In the genomic region with DNA sequence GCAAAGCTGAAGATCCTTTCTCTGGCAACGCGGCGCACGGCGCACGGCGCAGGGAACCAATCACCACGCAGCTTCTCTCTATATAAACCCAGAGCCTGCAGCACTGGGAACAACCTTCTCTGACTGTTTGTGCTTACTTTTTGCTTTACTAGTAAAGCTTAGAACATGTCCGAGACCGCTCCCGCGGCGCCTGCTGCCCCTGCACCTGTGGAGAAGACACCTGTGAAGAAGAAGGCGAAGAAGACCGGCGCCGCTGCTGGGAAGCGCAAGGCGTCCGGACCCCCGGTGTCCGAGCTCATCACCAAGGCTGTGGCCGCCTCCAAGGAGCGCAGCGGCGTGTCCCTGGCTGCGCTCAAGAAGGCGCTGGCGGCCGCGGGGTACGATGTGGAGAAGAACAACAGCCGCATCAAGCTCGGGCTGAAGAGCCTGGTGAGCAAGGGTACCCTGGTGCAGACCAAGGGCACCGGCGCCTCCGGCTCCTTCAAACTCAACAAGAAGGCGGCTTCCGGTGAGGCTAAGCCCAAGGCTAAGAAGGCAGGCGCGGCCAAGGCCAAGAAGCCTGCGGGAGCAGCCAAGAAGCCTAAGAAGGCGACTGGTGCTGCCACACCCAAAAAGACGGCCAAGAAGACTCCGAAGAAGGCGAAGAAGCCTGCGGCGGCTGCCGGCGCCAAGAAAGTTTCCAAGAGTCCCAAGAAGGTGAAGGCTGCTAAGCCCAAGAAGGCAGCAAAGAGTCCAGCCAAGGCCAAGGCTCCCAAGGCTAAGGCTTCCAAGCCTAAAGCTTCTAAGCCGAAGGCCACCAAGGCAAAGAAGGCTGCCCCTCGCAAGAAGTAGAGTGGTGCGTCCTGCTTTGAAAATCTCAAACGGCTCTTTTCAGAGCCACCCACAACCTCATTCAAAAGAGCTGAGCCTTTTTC, we compare ENCODE assay signal across 8 mouse cellular contexts. TPM values are rescaled to one million over a fixed set of nuclear protein-coding genes. Genes with fewer than 3 reads are reported as not detected.
DNase-seq lines count a peak whose midpoint lies in the region; ATAC-seq and TF ChIP-seq lines count a peak whose summit lies in the region.

No protein-coding gene starts in this region.

- peak overlapping the region; percentile 93 for H3K4me2 ChIP-seq in forebrain, embryonic 12.5 days
- peak overlapping the region; percentile 82 for H3K4me2 ChIP-seq in lung, embryonic 16.5 days (ENCODE audit: low read depth, low read length)

- H3K27me3 ChIP-seq in E14TG2a.4 (ENCODE audit: insufficient read depth, low read length), result no peaks in the 10 kb centered on the region
- H3K27me3 ChIP-seq in forebrain, embryonic 12.5 days, result no peaks in the 10 kb centered on the region
- no peaks in the 10 kb centered on the region for H3K27me3 ChIP-seq in lung, embryonic 16.5 days (ENCODE audit: control insufficient read depth, insufficient read depth, low read depth, low read length)

- TF ChIP-seq CTCF in E14TG2a.4 (conservative IDR thresholded peaks at IDR 0.05; ENCODE audit: low read length), result no peak
- TF ChIP-seq CTCF in olfactory bulb, adult 2 months (IDR thresholded peaks at IDR 0.05; ENCODE audit: insufficient read depth, low read depth, low read length), result no peak

- intact Hi-C loops in heart, postnatal 14 days (cut with DNase I), result no loop called here

- peak overlapping the region; percentile 78 for H3K4me3 ChIP-seq in E14TG2a.4 (replicated peaks; ENCODE audit: low read length)
- H3K4me3 ChIP-seq in forebrain, embryonic 12.5 days (replicated peaks), result peak overlapping the region; percentile 56
- H3K4me3 ChIP-seq in lung, embryonic 16.5 days (ENCODE audit: low read length), result peak overlapping the region; percentile 69
- H3K4me3 ChIP-seq in olfactory bulb, adult 2 months (ENCODE audit: insufficient read depth, low read depth, low read length), result peak overlapping the region; percentile 60

- peak; percentile 48; the same call in 1 of the 2 replicates for TF ChIP-seq POLR2A in olfactory bulb, adult 2 months (IDR thresholded peaks at IDR 0.05; ENCODE audit: insufficient read depth, low read depth, low read length)

- peak overlapping the region; percentile 89 for H3K9ac ChIP-seq in forebrain, embryonic 12.5 days
- H3K9ac ChIP-seq in lung, embryonic 16.5 days (ENCODE audit: low read length), result peak overlapping the region; percentile 87

- ATAC-seq in forebrain, embryonic 12.5 days (ENCODE audit: low FRiP score), result peak; percentile 88
- ATAC-seq in lung, embryonic 16.5 days (ENCODE audit: low read depth), result peak; percentile 89

- no peaks in the 10 kb centered on the region for H3K36me3 ChIP-seq in E14TG2a.4 (ENCODE audit: insufficient read depth, low read length)
- H3K36me3 ChIP-seq in forebrain, embryonic 12.5 days (replicated peaks), result no peaks in the 10 kb centered on the region
- H3K36me3 ChIP-seq in lung, embryonic 16.5 days (ENCODE audit: control insufficient read depth, insufficient read depth, low read length), result no peaks in the 10 kb centered on the region

- H3K27ac ChIP-seq in forebrain, embryonic 12.5 days, result peak overlapping the region; percentile 99
- H3K27ac ChIP-seq in lung, embryonic 16.5 days (ENCODE audit: low read length), result peak overlapping the region; percentile 98
- H3K27ac ChIP-seq in olfactory bulb, adult 2 months (ENCODE audit: insufficient read depth, low read depth, low read length), result peak overlapping the region; percentile 71

- WGBS in forebrain, embryonic 12.5 days, result under 1% methylated on average over 54 of the region's 54 CpGs
- WGBS in lung, embryonic 16.5 days, result under 1% methylated on average over 48 of the region's 54 CpGs
- under 1% methylated on average over 54 of the region's 54 CpGs for WGBS in olfactory bulb, adult 2 months

- H3K9me3 ChIP-seq in E14TG2a.4 (ENCODE audit: low read length), result no peaks in the 10 kb centered on the region
- H3K9me3 ChIP-seq in forebrain, embryonic 12.5 days, result no peaks in the 10 kb centered on the region
- H3K9me3 ChIP-seq in lung, embryonic 16.5 days (ENCODE audit: control insufficient read depth, low read length), result no peaks in the 10 kb centered on the region

- DNase-seq in c-Kit-negative CD71-positive TER-119-positive erythroid progenitor cells, embryonic 14.5 days (ENCODE audit: low read depth, low spot score), result peak; percentile 89
- DNase-seq in heart, postnatal 14 days, result peak; percentile 65 to 75
- DNase-seq in layer of hippocampus, adult 8-10 months (ENCODE audit: low spot score in 2 of 2), result peak; percentile 71 to 79
- peak; percentile 93 for DNase-seq in thymus, postnatal 0 days (ENCODE audit: low spot score)

- H3K4me1 ChIP-seq in E14TG2a.4 (replicated peaks; ENCODE audit: low read depth, low read length), result peaks cover 29% of the 10 kb centered on the region
- H3K4me1 ChIP-seq in forebrain, embryonic 12.5 days, result peaks cover 23% of the 10 kb centered on the region
- H3K4me1 ChIP-seq in lung, embryonic 16.5 days (replicated peaks; ENCODE audit: control insufficient read depth, insufficient read depth, low read length), result peaks cover 15% of the 10 kb centered on the region
- peaks cover 3% of the 10 kb centered on the region; the same call in 1 of the 2 replicates for H3K4me1 ChIP-seq in olfactory bulb, adult 2 months (ENCODE audit: control insufficient read depth, insufficient read depth, low read length)

RNA-seq across cellular contexts. Expression of a gene that starts 2.1 kb away (rescaled TPM):
- 0.47 and 0.56 TPM in 2 replicates for polyA plus RNA-seq in forebrain, embryonic 12.5 days (2016; fragmentation: Nextera tagmentation; extraction: Ambion mirVana)
- total RNA-seq in heart, postnatal 14 days (2021), result 10 to 100 TPM in 1 of 2 experiments, 1 to 10 TPM in 1; 5.2 to 11.7 TPM
- 1 to 10 TPM; 2.5 to 3.3 (median 2.8) TPM for total RNA-seq in layer of hippocampus, adult 8-10 months (2022)
- 0.58 and 0.79 TPM in 2 replicates for polyA plus RNA-seq in lung, embryonic 16.5 days (2015; fragmentation: Nextera tagmentation; extraction: Ambion mirVana)
- not detected in 2 replicates for polyA plus RNA-seq in olfactory bulb, adult 2 months (2012; ENCODE audit: insufficient read depth, insufficient read length, low replicate concordance, missing spikeins)
- 1.1 and 1.3 TPM in 2 replicates for polyA plus RNA-seq in thymus, postnatal 0 days (2015; fragmentation: Nextera tagmentation; extraction: Ambion mirVana)

RNA-seq across cellular contexts. Expression of a gene that starts 3.7 kb away (rescaled TPM):
- 0.74 and 1.4 TPM in 2 replicates for polyA plus RNA-seq in forebrain, embryonic 12.5 days (2016; fragmentation: Nextera tagmentation; extraction: Ambion mirVana)
- total RNA-seq in heart, postnatal 14 days (2021), result 100 to 1,000 TPM; 106 to 209 TPM
- 100 to 1,000 TPM; 104 to 155 (median 119) TPM for total RNA-seq in layer of hippocampus, adult 8-10 months (2022)
- 0.78 and 2.4 TPM in 2 replicates for polyA plus RNA-seq in lung, embryonic 16.5 days (2015; fragmentation: Nextera tagmentation; extraction: Ambion mirVana)
- not detected in 2 replicates for polyA plus RNA-seq in olfactory bulb, adult 2 months (2012; ENCODE audit: insufficient read depth, insufficient read length, low replicate concordance, missing spikeins)
- polyA plus RNA-seq in thymus, postnatal 0 days (2015; fragmentation: Nextera tagmentation; extraction: Ambion mirVana), result 8.9 and 17.7 TPM in 2 replicates

RNA-seq across cellular contexts. Expression of a gene that starts 7.0 kb away (rescaled TPM):
- polyA plus RNA-seq in forebrain, embryonic 12.5 days (2016; fragmentation: Nextera tagmentation; extraction: Ambion mirVana), result 5.7 and 7.6 TPM in 2 replicates
- 10 to 100 TPM; 49.0 to 79.9 TPM for total RNA-seq in heart, postnatal 14 days (2021)
- total RNA-seq in layer of hippocampus, adult 8-10 months (2022), result 10 to 100 TPM; 34.8 to 43.2 (median 40.0) TPM
- polyA plus RNA-seq in lung, embryonic 16.5 days (2015; fragmentation: Nextera tagmentation; extraction: Ambion mirVana), result 4.9 and 7.8 TPM in 2 replicates
- not detected in 2 replicates for polyA plus RNA-seq in olfactory bulb, adult 2 months (2012; ENCODE audit: insufficient read depth, insufficient read length, low replicate concordance, missing spikeins)
- polyA plus RNA-seq in thymus, postnatal 0 days (2015; fragmentation: Nextera tagmentation; extraction: Ambion mirVana), result 16.5 and 20.8 TPM in 2 replicates

RNA-seq across cellular contexts. Expression of a gene that starts 11.3 kb away (rescaled TPM):
- polyA plus RNA-seq in forebrain, embryonic 12.5 days (2016; fragmentation: Nextera tagmentation; extraction: Ambion mirVana), result 0.99 and 1.5 TPM in 2 replicates
- 10 to 100 TPM; 21.6 to 40.3 TPM for total RNA-seq in heart, postnatal 14 days (2021)
- total RNA-seq in layer of hippocampus, adult 8-10 months (2022), result 10 to 100 TPM; 12.5 to 15.7 (median 14.2) TPM
- 0.49 and 0.93 TPM in 2 replicates for polyA plus RNA-seq in lung, embryonic 16.5 days (2015; fragmentation: Nextera tagmentation; extraction: Ambion mirVana)
- polyA plus RNA-seq in olfactory bulb, adult 2 months (2012; ENCODE audit: insufficient read depth, insufficient read length, low replicate concordance, missing spikeins), result not detected in 2 replicates
- 4.8 and 9.0 TPM in 2 replicates for polyA plus RNA-seq in thymus, postnatal 0 days (2015; fragmentation: Nextera tagmentation; extraction: Ambion mirVana)

RNA-seq across cellular contexts. Expression of a gene that starts 12.0 kb away (rescaled TPM):
- polyA plus RNA-seq in forebrain, embryonic 12.5 days (2016; fragmentation: Nextera tagmentation; extraction: Ambion mirVana), result 0.87 and 0.95 TPM in 2 replicates
- 1 to 10 TPM; 3.7 to 7.4 TPM for total RNA-seq in heart, postnatal 14 days (2021)
- total RNA-seq in layer of hippocampus, adult 8-10 months (2022), result under 1 TPM; 0.34 to 0.73 (median 0.61) TPM
- polyA plus RNA-seq in lung, embryonic 16.5 days (2015; fragmentation: Nextera tagmentation; extraction: Ambion mirVana), result 1.3 and 2.0 TPM in 2 replicates
- not detected in 2 replicates for polyA plus RNA-seq in olfactory bulb, adult 2 months (2012; ENCODE audit: insufficient read depth, insufficient read length, low replicate concordance, missing spikeins)
- 1.6 and 1.9 TPM in 2 replicates for polyA plus RNA-seq in thymus, postnatal 0 days (2015; fragmentation: Nextera tagmentation; extraction: Ambion mirVana)

Comparison
In these comparisons a context has a peak if more than half of its experiments do, and no peak if none do; other contexts are left out.
1. Peak in every context shown above with its lines: DNase-seq, ATAC-seq, H3K4me3 ChIP-seq and H3K27ac ChIP-seq.